ENCODE assay signal across 17 mouse cellular contexts in genomic region chr10:99468971-99469370, GRCm38 (mm10).
"Had no signal": no experiment of that assay in that cellular context is flagged by ENCODE, and none has a peak within 500 bp of the region (broad histone marks: within the 10 kb centered on the region; RNA-seq: fewer than 3 reads in every experiment).

No protein-coding gene starts in this region.

- H3K9ac ChIP-seq: liver, embryonic 13.5 days; midbrain, embryonic 12.5 days; midbrain, embryonic 15.5 days; neural tube, embryonic 12.5 days; neural tube, embryonic 15.5 days had no signal

- H3K36me3 ChIP-seq: liver, embryonic 13.5 days; midbrain, embryonic 12.5 days; midbrain, embryonic 15.5 days; neural tube, embryonic 12.5 days; neural tube, embryonic 15.5 days had no signal

- H3K4me3 ChIP-seq: left cerebral cortex, adult 2 months; liver, embryonic 13.5 days; midbrain, embryonic 12.5 days; midbrain, embryonic 15.5 days; neural tube, embryonic 12.5 days; neural tube, embryonic 15.5 days had no signal

- H3K9me3 ChIP-seq: liver, embryonic 13.5 days; midbrain, embryonic 12.5 days; midbrain, embryonic 15.5 days; neural tube, embryonic 12.5 days; neural tube, embryonic 15.5 days had no signal

- H3K4me1 ChIP-seq: neural tube, embryonic 12.5 days had no signal

- DNase-seq: kidney, adult 9 months; kidney, postnatal 14 days; kidney, postnatal 4 days; liver, embryonic 13.5 days; lung, adult 2 months; lung, postnatal 14 days; lung, postnatal 4 days; right cerebral cortex, adult 18-20 months; right cerebral cortex, postnatal 14 days; right cerebral cortex, postnatal 4 days; thymus, postnatal 25 days had no signal

- H3K27ac ChIP-seq: left cerebral cortex, adult 2 months; liver, embryonic 13.5 days; midbrain, embryonic 12.5 days; midbrain, embryonic 15.5 days; neural tube, embryonic 12.5 days; neural tube, embryonic 15.5 days; stomach, postnatal 0 days had no signal

- H3K27me3 ChIP-seq: liver, embryonic 13.5 days; midbrain, embryonic 12.5 days; midbrain, embryonic 15.5 days; neural tube, embryonic 12.5 days; neural tube, embryonic 15.5 days had no signal
